ENCODE assay signal across 11 mouse cellular contexts in the genomic region with DNA sequence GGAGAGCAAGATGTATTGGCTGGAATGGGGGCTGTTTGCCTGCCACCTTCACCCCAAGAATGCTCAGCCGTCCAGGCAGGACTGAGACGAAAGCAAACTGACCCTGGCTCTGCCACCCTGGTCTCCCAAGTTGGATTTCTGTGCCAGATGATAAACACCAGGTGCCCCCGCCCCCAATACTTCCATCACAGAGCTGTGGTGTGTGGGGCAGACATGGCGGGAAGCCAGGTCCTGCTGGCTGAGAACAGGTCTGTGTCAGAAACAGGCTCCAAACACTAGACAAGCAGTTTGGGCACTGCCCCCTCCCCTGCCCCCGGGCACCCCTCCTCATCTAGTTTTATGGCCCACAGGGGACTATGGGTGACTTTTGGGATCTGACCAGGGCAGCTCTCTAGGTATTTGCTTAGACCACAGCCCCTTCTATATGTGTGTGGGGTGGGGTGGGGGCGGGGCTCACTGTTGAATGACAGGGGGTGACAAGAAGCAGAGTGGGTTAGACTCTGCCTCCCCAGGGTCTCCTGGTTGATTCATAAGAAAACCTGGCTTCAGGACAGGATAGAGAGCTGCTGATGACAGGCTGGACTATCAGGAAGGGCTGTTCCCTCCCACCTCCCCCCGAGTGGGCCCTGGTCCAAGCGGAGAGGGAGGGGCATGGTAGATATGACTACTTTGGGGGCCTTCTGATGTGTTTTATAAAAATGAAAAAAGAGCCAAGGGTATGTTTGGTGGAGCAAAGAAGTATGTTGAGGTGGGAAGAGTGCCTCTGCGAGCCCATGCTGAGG. TPM values are rescaled to one million over a fixed set of nuclear protein-coding genes. Genes with fewer than 3 reads are reported as not detected.
DNase-seq lines count a peak whose midpoint lies in the region; ATAC-seq and TF ChIP-seq lines count a peak whose summit lies in the region.
"Had no signal": no experiment of that assay in that cellular context is flagged by ENCODE, and none has a peak within 500 bp of the region (broad histone marks: within the 10 kb centered on the region; RNA-seq: fewer than 3 reads in every experiment).

No protein-coding gene starts in this region.

- intact Hi-C loops in heart, adult 2 months (cut with DNase I) = no loop called here

- H3K27me3 ChIP-seq in heart, embryonic 11.5 days (ENCODE audit: control insufficient read depth, insufficient read depth, low read length) = peaks cover 25% of the 10 kb centered on the region
- peaks cover 7% of the 10 kb centered on the region for H3K27me3 ChIP-seq in heart, adult 2 months (ENCODE audit: control insufficient read depth, insufficient read depth, low read length)
- H3K27me3 ChIP-seq in cerebellum, adult 2 months (ENCODE audit: control insufficient read depth, insufficient read depth, low read length) = peaks cover 1% of the 10 kb centered on the region; the same call in 1 of the 2 replicates

- no peak overlapping the region for H3K9ac ChIP-seq in heart, embryonic 11.5 days (ENCODE audit: low read depth, low read length)
- no peak overlapping the region for H3K9ac ChIP-seq in heart, adult 2 months (ENCODE audit: low read depth, low read length)
- H3K9ac ChIP-seq: kidney, embryonic 15.5 days had no signal

- no peak for TF ChIP-seq POLR2A in heart, adult 2 months (IDR thresholded peaks at IDR 0.05; ENCODE audit: insufficient read depth, low read depth, low read length)
- no peak for TF ChIP-seq POLR2A in cerebellum, adult 2 months (IDR thresholded peaks at IDR 0.05; ENCODE audit: borderline replicate concordance, insufficient read depth, low read length)

- no peak overlapping the region for H3K4me3 ChIP-seq in heart, embryonic 11.5 days (ENCODE audit: low read depth, low read length)
- no peak overlapping the region for H3K4me3 ChIP-seq in heart, adult 2 months
- no peak overlapping the region for H3K4me3 ChIP-seq in cerebellum, adult 2 months (replicated peaks; ENCODE audit: insufficient read depth, low read depth, low read length)
- H3K4me3 ChIP-seq: kidney, embryonic 15.5 days had no signal

- no peak for DNase-seq in heart, adult 2 months
- peak; percentile 49 to 57 for DNase-seq in kidney, postnatal 25 days
- no peak for DNase-seq in kidney, adult 11 months
- peak; percentile 66 for DNase-seq in testis, postnatal 10 days (ENCODE audit: low spot score)
- no peak for DNase-seq in testis, postnatal 14 days (ENCODE audit: low spot score)
- no peak for DNase-seq in cerebellum, adult 2 months
- DNase-seq: lung, postnatal 14 days; right cerebral cortex, postnatal 14 days; thymus, adult 18-20 months had no signal

- peaks cover 4% of the 10 kb centered on the region; the same call in 1 of the 2 replicates for H3K36me3 ChIP-seq in heart, embryonic 11.5 days (ENCODE audit: control insufficient read depth, insufficient read depth, low read length)
- no peaks in the 10 kb centered on the region for H3K36me3 ChIP-seq in heart, adult 2 months (ENCODE audit: control insufficient read depth, insufficient read depth, low read length)

- no peaks in the 10 kb centered on the region for H3K79me2 ChIP-seq in heart, adult 2 months (replicated peaks; ENCODE audit: control insufficient read depth, insufficient read depth, low read length)

- no peak overlapping the region; the same call in 1 of the 2 replicates for H3K4me2 ChIP-seq in heart, embryonic 11.5 days
- H3K4me2 ChIP-seq: kidney, embryonic 15.5 days had no signal

- H3K9me3 ChIP-seq in heart, embryonic 11.5 days (replicated peaks; ENCODE audit: control insufficient read depth, low read length) = no peaks in the 10 kb centered on the region
- H3K9me3 ChIP-seq: kidney, embryonic 15.5 days had no signal

- TF ChIP-seq EP300 in heart, adult 2 months (IDR thresholded peaks at IDR 0.05; ENCODE audit: insufficient read depth, low read depth, low read length) = no peak

- no peak overlapping the region for H3K27ac ChIP-seq in heart, embryonic 11.5 days (ENCODE audit: low read depth, low read length)
- no peak overlapping the region for H3K27ac ChIP-seq in heart, adult 2 months
- H3K27ac ChIP-seq in cerebellum, adult 2 months (ENCODE audit: insufficient read depth, low read length) = no peak overlapping the region
- H3K27ac ChIP-seq: kidney, embryonic 15.5 days had no signal

- H3K4me1 ChIP-seq in heart, embryonic 11.5 days (ENCODE audit: control insufficient read depth, insufficient read depth, low read length) = peaks cover 24% of the 10 kb centered on the region
- no peaks in the 10 kb centered on the region; the same call in 1 of the 2 replicates for H3K4me1 ChIP-seq in heart, adult 2 months (ENCODE audit: control insufficient read depth, insufficient read depth, low read length)
- H3K4me1 ChIP-seq in cerebellum, adult 2 months (ENCODE audit: control insufficient read depth, insufficient read depth, low read length) = peaks cover under 1% of the 10 kb centered on the region; the same call in 1 of the 2 replicates

- no peak for TF ChIP-seq CTCF in heart, adult 2 months (IDR thresholded peaks at IDR 0.05)
- TF ChIP-seq CTCF in cerebellum, adult 2 months (IDR thresholded peaks at IDR 0.05; ENCODE audit: borderline replicate concordance, insufficient read depth, low read depth, low read length) = no peak

- 46% methylated on average over 9 of the region's 9 CpGs for WGBS in heart, embryonic 11.5 days (ENCODE audit: insufficient replicate concordance)
- WGBS in heart, adult 2 months = 36% methylated on average over 9 of the region's 9 CpGs
- 20% methylated on average over 9 of the region's 9 CpGs for WGBS in cerebellum, adult 2 months

- ATAC-seq in heart, embryonic 11.5 days (replicated peaks; ENCODE audit: insufficient number of reproducible peaks, low FRiP score, low TSS enrichment) = 0 out of 2 replicates have a peak, but pooled peaks have one; percentile 16

RNA-seq across cellular contexts. Expression of a gene that starts 3.0 kb away (rescaled TPM):
- 1.0 and 1.1 TPM in 2 replicates for polyA plus RNA-seq in heart, embryonic 11.5 days (2014; fragmentation: Nextera tagmentation; extraction: Ambion mirVana)
- total RNA-seq in heart, adult 2 months (2021) = under 1 TPM; 0.13 to 0.39 TPM
- polyA plus RNA-seq in heart, adult 2 months (2012; rRNA removed) = 0.78 and 0.85 TPM in 2 replicates
- 0.61 and 1.4 TPM in 2 replicates for polyA plus RNA-seq in cerebellum, adult 2 months (2012; rRNA removed)

Comparison
In these comparisons a context has a peak if more than half of its experiments do, and no peak if none do; other contexts are left out.
1. DNase-seq: peak in kidney, postnatal 25 days (2 of 2) and testis, postnatal 10 days (single experiment); none in heart, adult 2 months (0 of 2), kidney, adult 11 months (single experiment), testis, postnatal 14 days (single experiment) and cerebellum, adult 2 months (0 of 2).